Mouse (Mus musculus) midbrain, postnatal 0 days (tissue): ENCODE results near the gene Shc3. TPM values are rescaled to one million over a fixed set of nuclear protein-coding genes. Genes with fewer than 3 reads are reported as not detected.
A peak's percentile ranks its signal among the peaks of the same experiment; 100 is the strongest.

Source experiments
- ATAC-seq: fragments of 200-750 bp; cut with Nextera tagmentation; 2 replicates; pipeline ENCODE4 v1.8.0; 2017; ENCODE audit warnings: moderate number of reproducible peaks, mild to moderate bottlenecking, moderate TSS enrichment, moderate library complexity; ENCODE audit not compliant: low FRiP score
- DNase-seq: peaks from one replicate; pipeline ENCODE4 v3.0.0-alpha.2; 2015; ENCODE audit warnings: low spot score
- H3K27ac ChIP-seq: fragments of 300-500 bp; sonication (generic); 2 replicates; pipeline ENCODE4 v1.5.1; 2014; ENCODE audit warnings: low read depth, mild to moderate bottlenecking, low read length, mixed read lengths
- H3K27me3 ChIP-seq: fragments of 300-500 bp; sonication (generic); 2 replicates; pipeline ENCODE4 v1.6.1; 2014; ENCODE audit warnings: low read length, control low read depth, mixed read lengths; ENCODE audit not compliant: insufficient read depth
- H3K36me3 ChIP-seq: fragments of 300-500 bp; sonication (generic); 2 replicates; pipeline ENCODE4 v1.6.1; 2014; ENCODE audit warnings: low read length, control low read depth, mixed read lengths; ENCODE audit not compliant: insufficient read depth
- H3K4me1 ChIP-seq: fragments of 300-500 bp; sonication (generic); 2 replicates; pipeline ENCODE4 v1.6.1; 2014; ENCODE audit warnings: mild to moderate bottlenecking, control low read depth, antibody characterized with exemption, low read length, mixed read lengths; ENCODE audit not compliant: insufficient read depth
- H3K4me2 ChIP-seq: fragments of 300-500 bp; sonication (generic); 2 replicates; pipeline ENCODE4 v1.6.1; 2014; ENCODE audit warnings: low read depth, mild to moderate bottlenecking, low read length, mixed read lengths; ENCODE audit not compliant: poor library complexity, severe bottlenecking
- H3K4me3 ChIP-seq: fragments of 300-500 bp; sonication (generic); 2 replicates; pipeline ENCODE4 v1.5.1; 2014; ENCODE audit warnings: low read depth, mild to moderate bottlenecking, low read length, moderate library complexity
- H3K9ac ChIP-seq: fragments of 300-500 bp; sonication (generic); replicated peaks from 2 replicates; pipeline ENCODE4 v1.6.1; 2014; ENCODE audit warnings: mild to moderate bottlenecking, low read length, moderate library complexity, mixed read lengths; ENCODE audit not compliant: poor library complexity, severe bottlenecking
- H3K9me3 ChIP-seq: fragments of 300-500 bp; sonication (generic); 2 replicates; pipeline ENCODE4 v1.6.1; 2016; ENCODE audit warnings: low read length, control low read depth
- CTCF ChIP-seq: IDR thresholded peaks from 2 replicates; pipeline ENCODE4 v1.5.1; 2016; ENCODE audit warnings: antibody characterized with exemption, mild to moderate bottlenecking
- WGBS: fragments of 180-500 bp; shearing (Covaris S2); extraction: QIAGEN DNeasy Blood & Tissue Kit; methylation state at CpG from one replicate; pipeline ENCODE4 v1.1.7; 2014; 5-methylcytosine and 5-hydroxymethylcytosine counted together
- polyA plus RNA-seq: library from polyadenylated mRNA; unstranded; fragments of >200 nt; fragmentation: Nextera tagmentation; extraction: Ambion mirVana; gene quantifications from 2 replicates; pipeline ENCODE4 v1.2.1, GENCODE M21; 2015
- total RNA-seq: library from RNA; depleted of rRNA; stranded (reverse); fragments of >200 nt; gene quantifications from 2 replicates; pipeline ENCODE4 v1.2.3, GENCODE M21; 2014

Gene Shc3
- total and polyA plus RNA-seq, 2 experiments from 2014 or later: 10.4 to 119 TPM

DNA sequence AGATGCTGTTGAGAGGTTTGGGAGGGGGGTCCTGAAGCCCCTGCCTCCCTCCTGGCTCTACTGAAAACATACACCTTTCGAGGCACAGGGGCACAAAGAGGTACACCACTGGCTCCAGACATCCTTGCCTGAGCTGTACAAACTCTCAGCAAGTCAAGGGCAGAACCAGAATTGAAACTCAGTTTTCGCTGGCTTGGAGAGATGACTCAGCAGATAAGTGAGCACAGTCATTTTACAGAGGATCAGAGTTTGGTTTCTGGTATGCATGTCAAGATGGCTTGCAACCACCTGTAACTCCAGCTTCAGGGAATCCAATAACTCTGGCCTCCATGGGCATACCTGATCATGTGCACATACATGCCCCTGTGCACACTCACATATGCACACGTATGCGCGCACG lies 79.0 kb downstream of the Shc3 start:
- Histone ChIP-seq H3K4me3 (no peak overlapping the region), H3K9me3 (no peaks in the 10 kb centered on the region), H3K27ac (no peak overlapping the region), H3K27me3 (no peaks in the 10 kb centered on the region), H3K9ac (no peak overlapping the region), H3K4me2 (no peak overlapping the region), H3K4me1 (no peaks in the 10 kb centered on the region), H3K36me3 (no peaks in the 10 kb centered on the region)
- no peak for TF ChIP-seq CTCF
- DNase-seq (no peak), ATAC-seq (no peak)
- WGBS: 87% methylated on average over 6 of the region's 6 CpGs

DNA sequence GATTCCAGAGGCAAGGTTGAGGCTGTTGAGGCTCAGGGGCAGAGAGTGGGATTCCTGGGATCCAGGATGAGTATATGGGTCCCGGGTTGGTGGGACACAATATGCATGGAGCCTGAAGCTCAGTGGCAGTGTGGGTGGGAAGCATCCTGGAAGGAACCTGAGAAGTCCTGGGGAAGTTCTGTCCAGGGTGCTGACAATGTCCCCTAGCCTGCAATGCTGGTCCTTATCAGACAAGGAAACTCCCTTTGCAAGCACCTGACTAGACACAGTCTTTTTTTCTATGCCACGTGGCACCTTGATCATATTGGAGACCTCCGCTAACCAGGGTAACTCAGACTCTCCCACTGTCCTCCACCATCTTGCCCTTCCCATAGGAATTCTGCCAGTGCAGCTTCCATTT lies 80.3 kb downstream of the Shc3 start:
- 87% methylated on average over 3 of the region's 3 CpGs for WGBS
- no peak overlapping the region for H3K9ac ChIP-seq
- H3K27ac ChIP-seq: no peak overlapping the region
- no peak overlapping the region for H3K4me2 ChIP-seq
- no peaks in the 10 kb centered on the region for H3K4me1 ChIP-seq
- ATAC-seq: no peak
- TF ChIP-seq CTCF: no peak
- H3K27me3 ChIP-seq: no peaks in the 10 kb centered on the region
- no peak overlapping the region for H3K4me3 ChIP-seq
- DNase-seq: no peak
- no peaks in the 10 kb centered on the region for H3K9me3 ChIP-seq
- H3K36me3 ChIP-seq: no peaks in the 10 kb centered on the region

DNA sequence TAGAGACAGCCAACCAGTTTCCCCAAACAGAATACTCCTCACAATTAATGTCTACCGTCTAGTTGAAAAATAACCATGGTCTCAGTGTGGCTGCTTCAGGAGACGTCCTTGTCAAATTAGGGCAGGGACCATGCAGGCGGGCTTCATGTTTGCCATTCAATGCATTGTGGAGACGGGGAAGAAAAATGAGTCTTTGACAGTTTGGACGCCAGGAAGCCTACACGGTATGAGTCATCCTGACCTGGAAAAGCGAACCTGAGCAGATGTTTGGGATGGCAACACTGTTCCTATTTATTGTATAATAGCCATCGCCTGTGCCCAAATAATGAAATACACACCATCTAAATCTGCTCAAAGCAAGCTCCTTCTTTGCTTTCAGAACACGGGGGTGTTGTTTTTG lies 83.9 kb downstream of the Shc3 start:
- no peaks in the 10 kb centered on the region for H3K36me3 ChIP-seq
- no peaks in the 10 kb centered on the region for H3K27me3 ChIP-seq
- H3K4me3 ChIP-seq: no peak overlapping the region
- H3K27ac ChIP-seq: no peak overlapping the region
- ATAC-seq (no peak), DNase-seq (no peak)
- no peak overlapping the region for H3K9ac ChIP-seq
- TF ChIP-seq CTCF: no peak
- H3K4me1 ChIP-seq: no peaks in the 10 kb centered on the region
- WGBS: 90% methylated on average over 9 of the region's 9 CpGs
- H3K9me3 ChIP-seq: no peaks in the 10 kb centered on the region
- H3K4me2 ChIP-seq: no peak overlapping the region

DNA sequence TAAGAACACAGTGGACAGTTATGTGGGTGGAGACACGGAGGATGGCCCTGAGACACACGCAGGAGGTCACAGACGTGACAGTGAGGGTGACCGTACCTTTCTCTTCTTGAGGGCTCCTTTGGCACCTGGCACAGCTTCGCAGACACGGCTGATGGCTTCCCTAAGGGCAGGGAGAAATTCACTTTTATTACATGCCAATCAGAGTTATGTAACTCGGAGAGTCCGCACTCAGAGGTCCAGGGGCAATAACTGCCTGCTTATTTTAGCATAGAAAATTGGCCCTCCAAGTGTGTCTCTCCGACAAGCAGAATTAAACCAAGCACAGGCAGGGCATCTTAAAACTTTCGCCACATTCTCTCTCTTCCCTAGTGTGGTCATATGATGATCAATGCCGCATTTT lies 86.4 kb downstream of the Shc3 start:
- no peak overlapping the region for H3K9ac ChIP-seq
- WGBS: 92% methylated on average over 11 of the region's 11 CpGs
- no peak overlapping the region for H3K4me3 ChIP-seq
- H3K36me3 ChIP-seq: 0 out of 2 replicates have a peak, but pooled peaks cover 3% of the 10 kb centered on the region
- H3K4me2 ChIP-seq: no peak overlapping the region
- no peaks in the 10 kb centered on the region for H3K27me3 ChIP-seq
- TF ChIP-seq CTCF: no peak
- no peaks in the 10 kb centered on the region for H3K4me1 ChIP-seq
- no peak for DNase-seq
- no peaks in the 10 kb centered on the region for H3K9me3 ChIP-seq
- ATAC-seq: no peak
- no peak overlapping the region for H3K27ac ChIP-seq

DNA sequence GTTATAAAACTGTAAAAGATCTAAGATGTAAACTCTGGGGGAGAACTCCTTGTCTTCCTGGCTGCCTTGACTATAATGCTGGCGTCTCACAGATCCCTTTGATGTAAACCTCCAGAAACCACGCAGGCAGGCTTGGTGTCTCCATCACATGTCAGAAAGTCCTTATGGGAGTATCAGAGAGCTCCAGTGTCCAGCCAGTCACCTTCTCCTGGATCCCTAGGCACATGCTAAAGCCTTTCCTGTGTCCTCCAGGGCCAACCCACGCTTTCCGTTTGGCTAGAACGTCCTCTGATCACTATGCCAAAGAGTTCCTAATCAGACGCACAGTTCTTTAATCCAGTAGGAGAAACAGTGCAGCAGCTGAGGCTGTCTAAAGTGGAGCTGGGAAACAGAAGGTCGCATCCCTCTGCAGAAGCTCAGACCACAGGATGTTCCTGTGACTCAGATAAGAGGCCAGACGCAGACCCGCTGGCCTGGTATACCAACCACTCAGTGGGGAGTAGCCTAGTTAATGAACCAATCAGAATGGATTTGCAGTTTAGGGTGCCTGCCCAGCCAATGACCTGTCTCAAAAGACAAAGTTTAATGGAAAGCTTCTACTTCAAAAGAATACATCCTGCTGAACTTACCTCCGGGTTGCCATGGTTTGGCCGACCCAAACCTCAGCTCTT lies 88.7 kb downstream of the Shc3 start:
- no peak for ATAC-seq
- WGBS: 81% methylated on average over 11 of the region's 11 CpGs

DNA sequence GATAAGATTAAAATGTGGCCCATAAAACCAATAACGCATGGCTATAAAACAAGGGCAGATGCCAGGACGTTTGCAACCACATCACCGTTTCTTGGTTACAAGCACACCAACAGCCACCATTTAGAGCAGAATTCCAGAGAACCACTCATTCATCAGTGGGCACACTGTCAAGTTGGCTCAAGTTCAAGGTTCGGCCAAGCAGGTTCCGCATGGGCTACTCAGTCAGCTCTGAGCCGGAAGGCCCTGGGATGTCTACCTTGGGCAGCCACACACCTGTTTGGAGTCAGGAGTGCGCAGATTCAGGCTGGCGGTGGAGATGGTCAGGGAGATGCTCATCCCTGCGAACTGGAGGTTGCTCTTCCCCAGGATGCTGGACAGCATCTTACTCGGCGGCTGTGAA lies 89.4 kb downstream of the Shc3 start:
- WGBS: 75% methylated on average over 11 of the region's 11 CpGs
- H3K27me3 ChIP-seq: no peaks in the 10 kb centered on the region
- H3K9ac ChIP-seq: no peak overlapping the region
- no peaks in the 10 kb centered on the region for H3K4me1 ChIP-seq
- H3K36me3 ChIP-seq: 0 out of 2 replicates have a peak, but pooled peaks cover 3% of the 10 kb centered on the region
- TF ChIP-seq CTCF: no peak
- DNase-seq: peak; percentile 29
- no peaks in the 10 kb centered on the region for H3K9me3 ChIP-seq
- no peak overlapping the region for H3K27ac ChIP-seq
- no peak overlapping the region for H3K4me3 ChIP-seq
- ATAC-seq: no peak
- H3K4me2 ChIP-seq: no peak overlapping the region

More for the DNA sequence above, 88.7 kb downstream of the Shc3 start:
- H3K4me2 ChIP-seq: no peak overlapping the region
- H3K27me3 ChIP-seq: no peaks in the 10 kb centered on the region
- DNase-seq: no peak
- no peak for TF ChIP-seq CTCF
- H3K27ac ChIP-seq: no peak overlapping the region
- no peak overlapping the region for H3K4me3 ChIP-seq
- H3K36me3 ChIP-seq: 0 out of 2 replicates have a peak, but pooled peaks cover 3% of the 10 kb centered on the region
- no peak overlapping the region for H3K9ac ChIP-seq
- no peaks in the 10 kb centered on the region for H3K4me1 ChIP-seq
- H3K9me3 ChIP-seq: no peaks in the 10 kb centered on the region
